Mouse (Mus musculus) adrenal gland, postnatal 25 days (tissue): ENCODE results near the gene Dpagt1. TPM values are rescaled to one million over a fixed set of nuclear protein-coding genes. Genes with fewer than 3 reads are reported as not detected.
A peak's percentile ranks its signal among the peaks of the same experiment; 100 is the strongest.
"Not testable (repeated sequence)": the region's sequence is repeated elsewhere in the genome, so short reads cannot be mapped to it uniquely, and the experiment has no call there.

Source experiments
- DNase-seq: peaks from one replicate; pipeline ENCODE4 v3.0.0; 2021; ENCODE audit warnings: mixed read lengths
- total RNA-seq: library from RNA; stranded (reverse); gene quantifications from 2 replicates; pipeline ENCODE4 v1.2.3, GENCODE M21; 2021

Gene Dpagt1
- total RNA-seq, 1 experiment from 2014 or later, result 34.5 TPM

DNA sequence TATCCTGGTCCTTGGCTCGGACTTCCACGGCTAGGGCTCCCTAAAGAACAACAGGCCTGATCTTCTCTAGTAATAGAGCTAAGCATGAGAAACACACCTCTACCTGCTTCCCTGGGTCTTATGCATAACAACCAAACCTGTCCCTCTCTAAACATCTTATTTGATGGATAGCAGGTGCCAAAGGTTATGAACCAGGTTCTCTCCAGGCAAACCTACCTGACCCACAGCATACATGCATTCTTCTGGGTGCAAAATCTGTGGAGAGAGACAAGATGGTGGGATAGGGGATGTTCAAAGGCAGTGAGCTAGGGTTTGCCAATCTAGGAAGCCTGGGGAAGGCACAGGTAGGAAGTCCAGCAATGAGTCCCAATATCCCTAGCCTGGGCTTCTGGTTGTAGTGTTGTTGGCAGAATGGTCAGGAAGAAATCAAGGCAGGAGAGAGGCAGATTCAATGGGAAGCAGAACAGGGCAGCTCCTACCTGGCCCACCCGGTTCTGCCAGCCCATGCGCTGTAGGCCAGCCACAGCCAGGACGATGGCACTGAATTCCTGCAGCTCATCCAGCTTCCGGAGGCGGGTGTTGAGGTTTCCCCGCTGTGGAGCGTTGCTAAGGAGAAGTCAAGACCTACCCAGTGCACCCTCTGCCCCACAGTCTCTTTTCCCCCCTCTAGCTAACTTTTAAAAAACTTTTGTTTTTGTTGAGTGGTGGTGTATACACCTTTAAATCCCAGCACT, 11.8 kb downstream of the Dpagt1 start:
- no peak for DNase-seq

DNA sequence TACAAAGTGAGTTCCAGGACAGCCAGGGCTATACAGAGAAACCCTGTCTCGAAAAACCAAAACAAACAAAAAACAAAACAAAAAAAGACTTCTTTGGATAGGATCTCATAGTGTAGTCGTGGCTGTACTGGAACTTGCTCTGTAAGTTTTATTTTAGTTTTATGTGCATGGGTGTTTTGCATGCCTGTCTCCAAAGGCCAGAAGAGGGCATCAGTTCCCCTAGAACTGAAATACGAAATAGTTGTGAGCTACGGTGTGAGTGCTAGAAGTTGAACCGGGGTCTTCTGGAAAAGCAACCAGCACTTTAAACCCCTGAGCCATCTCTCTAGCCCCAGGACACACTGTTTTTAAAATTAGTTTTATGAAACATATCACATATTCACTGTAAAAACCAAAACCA, 12.8 kb downstream of the Dpagt1 start:
- no peak for DNase-seq

DNA sequence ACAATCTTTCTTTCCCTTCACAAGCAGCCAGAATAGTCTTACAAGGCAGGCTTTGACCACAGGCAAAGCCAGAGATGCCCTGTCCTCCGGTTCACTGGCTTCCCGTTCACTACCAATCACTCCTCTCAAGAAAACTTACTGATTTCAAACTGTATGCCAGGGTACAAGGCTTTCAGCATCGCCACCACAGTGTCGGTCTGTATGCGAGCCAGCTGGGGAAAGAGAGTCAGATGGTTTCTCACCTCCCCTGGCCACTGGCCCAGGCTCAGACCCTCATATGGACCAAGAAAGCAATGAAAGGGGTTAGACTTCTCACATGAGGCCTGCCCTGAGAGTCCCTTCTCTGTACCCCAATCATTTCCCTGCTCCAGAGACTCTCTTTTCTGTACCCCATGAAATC, 15.7 kb downstream of the Dpagt1 start:
- no peak for DNase-seq

DNA sequence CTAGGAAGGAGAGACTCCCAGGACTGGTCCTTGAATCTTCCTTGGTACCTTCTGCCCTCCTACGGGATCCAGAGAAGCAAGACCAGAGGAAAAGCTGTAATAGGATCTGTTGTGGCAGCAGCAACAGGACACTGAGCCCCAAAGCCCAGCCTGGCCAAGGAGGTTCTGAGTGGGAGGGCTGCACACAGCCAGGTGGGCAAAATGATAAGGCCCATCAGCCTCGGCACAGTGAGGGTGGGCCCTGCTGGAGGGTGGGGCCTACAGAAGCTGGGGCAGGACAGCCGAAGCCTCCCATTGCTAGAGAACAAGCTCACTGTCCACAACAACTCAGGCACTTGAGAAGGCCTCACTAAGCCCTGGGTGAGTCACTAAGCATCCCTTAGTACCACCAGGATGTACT, 16.4 kb downstream of the Dpagt1 start:
- DNase-seq, result no peak

DNA sequence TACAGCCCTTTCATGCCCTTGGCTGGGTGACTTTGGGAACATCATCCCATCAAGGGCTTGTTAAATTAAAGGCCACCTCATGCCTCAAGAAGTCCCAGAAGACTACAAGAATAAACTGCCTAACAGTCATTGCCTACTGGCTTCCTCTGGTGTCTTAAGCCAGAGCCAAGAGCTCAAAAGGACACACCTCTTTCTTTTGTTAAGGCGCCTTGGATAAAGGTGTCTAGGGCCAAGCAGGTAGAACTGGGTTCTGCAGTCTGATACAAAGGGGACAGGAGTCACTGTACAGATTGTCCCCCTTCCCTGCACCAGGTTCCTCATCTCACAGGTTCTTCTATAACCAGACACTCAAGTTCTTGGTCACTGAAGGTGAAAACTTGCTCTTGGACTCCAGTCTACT, 16.8 kb downstream of the Dpagt1 start:
- DNase-seq, result no peak

DNA sequence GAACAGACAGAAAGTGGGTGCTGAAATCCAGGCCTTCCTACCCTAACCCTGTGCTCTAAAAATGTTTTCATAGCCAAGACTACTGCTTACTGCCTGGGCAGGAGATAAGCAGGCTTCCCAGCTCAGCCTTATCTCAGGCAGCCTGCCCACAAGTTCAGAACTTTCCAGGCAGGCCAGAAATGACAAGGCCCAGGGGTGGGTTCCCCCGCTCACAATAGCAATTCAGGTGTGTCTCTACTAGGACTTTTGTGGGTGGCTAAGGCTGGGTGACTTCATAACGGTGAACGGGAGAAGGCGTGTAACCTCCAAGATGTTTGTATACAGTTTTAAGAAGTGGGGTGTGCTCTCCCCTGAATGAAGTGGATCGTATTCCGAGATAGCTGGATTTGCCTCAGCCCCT, 17.5 kb downstream of the Dpagt1 start:
- DNase-seq, result no peak

DNA sequence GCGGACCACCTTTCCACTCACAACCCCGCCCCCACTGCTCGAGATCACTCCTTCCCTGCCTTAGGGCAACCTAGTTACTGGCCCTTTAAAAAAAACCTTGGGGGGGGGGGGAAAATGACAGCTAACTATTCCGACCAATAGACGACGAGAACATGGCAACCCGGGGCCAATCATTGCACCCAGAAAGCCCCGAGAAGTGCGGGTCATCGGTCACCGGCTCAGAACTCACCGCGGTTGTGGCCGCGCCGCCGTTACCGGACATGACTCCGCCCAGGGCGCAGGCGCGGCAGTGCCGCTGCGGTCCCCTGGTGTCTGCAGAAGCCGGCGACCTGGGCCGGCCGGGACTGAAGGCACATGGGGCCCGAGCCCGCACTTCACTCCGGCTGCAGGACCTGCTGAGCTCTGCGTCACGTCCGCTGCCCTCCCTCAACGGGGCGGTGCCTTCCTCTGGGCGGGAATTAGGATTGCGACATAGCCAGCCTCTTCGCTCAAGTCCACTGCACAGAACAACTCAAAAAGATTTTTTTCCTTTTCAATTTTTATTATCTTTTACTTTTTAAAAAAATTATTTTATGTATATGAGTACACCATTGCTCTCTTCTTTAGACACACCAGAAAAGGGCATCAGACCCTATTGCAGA, 18.1 kb downstream of the Dpagt1 start, which contains the start of gene Hmbs:
TSS of gene Hmbs (minus strand) at position 448 of the 641 bp plus-strand sequence.
- DNase-seq, result peak; percentile 89

DNA sequence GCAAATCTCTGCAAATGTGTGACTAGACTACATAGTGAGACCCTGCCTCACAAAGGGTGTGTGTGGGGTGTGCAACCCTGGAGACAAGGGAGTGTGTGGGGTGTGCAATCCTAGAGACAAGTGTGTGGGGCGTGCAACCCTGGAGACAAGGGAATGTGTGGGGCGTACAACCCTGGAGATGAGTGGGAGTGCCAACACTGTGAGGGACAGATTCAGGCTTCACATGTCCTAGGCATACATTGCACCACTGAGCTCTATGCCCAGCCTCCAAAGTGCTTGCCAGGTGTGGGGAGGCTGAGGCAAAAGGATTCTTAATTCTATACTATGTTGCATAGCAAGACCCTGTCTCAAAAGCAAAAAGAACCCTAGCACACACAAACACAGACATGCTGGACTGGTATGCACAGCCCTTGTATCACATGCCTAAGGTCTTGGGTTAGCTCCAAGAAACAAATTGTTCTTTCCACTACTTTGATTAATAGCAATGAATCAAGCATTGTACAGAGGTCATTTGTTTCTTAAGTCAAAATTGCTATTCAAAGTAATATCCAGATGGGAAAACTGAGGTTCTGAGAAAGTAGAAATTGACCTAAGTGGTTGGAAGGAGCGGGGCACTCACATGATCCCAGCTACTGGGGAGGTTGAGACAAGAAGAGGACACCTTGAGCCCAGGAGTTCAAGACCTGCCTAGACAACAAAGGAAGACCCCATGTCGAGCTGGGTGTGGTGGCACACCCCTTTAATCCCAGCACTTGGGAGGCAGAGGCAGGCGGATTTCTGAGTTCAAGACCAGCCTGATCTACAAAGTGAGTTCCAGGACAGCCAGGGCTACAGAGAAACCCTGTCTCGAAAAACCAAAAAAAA, 20.0 kb downstream of the Dpagt1 start:
- DNase-seq, result no peak

DNA sequence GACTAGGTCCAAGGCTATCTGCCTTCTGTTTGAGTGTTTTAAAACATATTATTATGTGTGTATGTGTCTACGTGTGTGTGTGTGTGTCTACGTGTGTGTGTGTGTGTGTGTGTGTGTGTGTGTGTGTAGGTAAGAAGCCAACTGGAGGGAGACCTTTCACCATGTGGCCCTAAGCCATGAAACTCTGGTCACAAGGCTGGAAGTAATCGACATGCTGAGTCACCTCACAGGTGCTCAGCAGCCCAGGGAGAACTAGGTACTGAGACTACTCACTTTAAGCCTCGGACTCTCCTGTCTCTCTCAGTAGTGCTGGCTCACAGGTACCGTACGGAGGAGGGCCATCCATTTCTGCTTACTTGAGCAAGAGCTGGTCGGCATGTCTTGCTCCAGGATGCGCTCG, 21.3 kb downstream of the Dpagt1 start:
- no peak for DNase-seq

DNA sequence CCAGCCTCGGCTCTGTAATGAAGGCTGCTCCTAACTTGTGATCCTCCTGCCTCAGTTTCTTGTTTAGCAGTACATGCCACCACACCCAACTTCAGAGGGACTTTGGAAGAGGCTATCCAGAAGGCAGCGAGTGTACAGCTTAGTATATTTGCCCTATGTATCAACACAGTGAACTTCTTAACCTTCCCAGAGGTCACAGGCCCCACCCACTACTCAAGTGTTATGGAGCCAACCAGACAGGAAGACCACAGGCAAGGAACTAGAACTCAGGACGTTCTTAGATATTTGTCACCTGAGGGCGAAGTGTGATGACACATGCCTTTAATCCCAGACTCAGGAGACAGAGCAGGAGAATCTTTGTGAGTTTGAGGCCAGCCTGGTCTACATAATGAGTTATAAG, 21.8 kb downstream of the Dpagt1 start:
- no peak for DNase-seq

DNA sequence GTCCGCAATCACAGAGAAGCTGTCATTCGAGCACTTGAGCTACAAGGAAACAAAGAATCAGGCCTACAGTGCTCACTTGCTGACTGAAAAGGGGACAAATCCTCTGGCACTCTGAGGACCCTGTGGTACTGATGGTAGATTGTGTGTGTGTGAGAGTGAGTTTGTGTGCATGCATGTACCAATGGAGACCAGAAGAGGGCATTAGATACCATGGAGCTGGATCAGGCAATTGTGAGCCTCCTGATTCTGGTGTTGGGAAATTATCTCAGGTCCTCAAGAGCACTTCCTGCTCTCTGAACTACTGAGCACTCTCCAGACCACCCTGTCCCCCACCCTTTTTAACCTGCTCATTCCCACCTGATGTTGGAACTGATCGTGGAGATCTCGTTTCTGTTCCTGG, 22.7 kb downstream of the Dpagt1 start:
- no peak for DNase-seq

DNA sequence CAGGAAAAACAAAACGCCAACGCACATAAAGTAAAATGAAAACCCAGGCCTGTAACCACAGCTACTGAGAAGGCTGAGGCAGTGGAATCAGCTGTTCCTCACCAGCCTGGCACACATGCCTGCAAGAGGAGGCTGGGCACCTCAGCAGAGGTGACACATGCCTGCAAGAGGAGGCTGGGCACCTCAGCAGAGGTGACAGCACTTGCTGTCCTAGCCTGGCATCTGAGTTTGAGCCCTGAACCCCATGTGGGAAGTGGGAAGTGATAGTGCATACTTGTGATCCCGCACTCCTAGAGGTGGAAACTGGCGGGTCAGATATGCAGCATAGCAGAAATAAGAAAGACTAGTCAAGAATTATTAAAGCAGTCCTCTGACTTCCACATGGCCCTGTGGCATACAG, 25.6 kb downstream of the Dpagt1 start:
- DNase-seq, result no peak

DNA sequence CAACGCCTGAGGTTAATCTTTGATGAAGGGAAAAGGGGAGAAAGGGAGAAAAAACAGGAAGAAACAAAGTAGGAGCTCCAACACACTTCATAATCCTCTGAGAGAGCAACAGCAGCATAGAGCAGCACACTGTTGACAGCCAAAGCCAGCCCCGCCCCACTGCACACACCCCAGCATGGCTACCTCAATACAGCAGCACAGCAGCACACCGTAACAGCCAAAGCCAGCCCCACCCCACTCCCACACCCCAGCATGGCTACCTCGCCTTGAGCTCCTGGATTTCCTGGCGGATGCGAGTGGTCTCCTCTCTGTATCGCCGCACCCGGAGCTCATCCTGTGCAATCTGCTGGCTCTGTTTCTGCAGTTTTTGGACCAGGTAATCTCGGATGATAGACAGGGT, 26.5 kb downstream of the Dpagt1 start:
- no peak for DNase-seq

DNA sequence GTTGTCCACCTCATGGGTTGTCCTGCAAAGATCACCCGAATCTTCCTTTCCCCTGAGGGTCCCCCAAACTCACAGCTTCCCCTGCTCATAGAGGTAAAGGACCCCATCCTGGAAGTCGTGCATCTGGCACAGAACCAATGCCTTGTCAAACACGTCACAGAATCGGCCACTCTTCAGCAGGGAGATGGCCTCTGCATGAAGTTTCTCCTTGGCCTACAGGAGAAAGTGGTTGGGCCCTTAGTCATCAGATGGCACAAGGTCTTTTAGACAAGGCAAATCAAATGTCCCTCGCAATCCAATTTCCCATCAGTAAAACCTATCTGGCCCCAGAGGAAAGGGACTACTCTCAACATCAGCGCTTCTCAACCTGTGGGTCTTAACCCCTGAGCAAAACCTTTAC, 27.3 kb downstream of the Dpagt1 start:
- DNase-seq, result peak; percentile 28

DNA sequence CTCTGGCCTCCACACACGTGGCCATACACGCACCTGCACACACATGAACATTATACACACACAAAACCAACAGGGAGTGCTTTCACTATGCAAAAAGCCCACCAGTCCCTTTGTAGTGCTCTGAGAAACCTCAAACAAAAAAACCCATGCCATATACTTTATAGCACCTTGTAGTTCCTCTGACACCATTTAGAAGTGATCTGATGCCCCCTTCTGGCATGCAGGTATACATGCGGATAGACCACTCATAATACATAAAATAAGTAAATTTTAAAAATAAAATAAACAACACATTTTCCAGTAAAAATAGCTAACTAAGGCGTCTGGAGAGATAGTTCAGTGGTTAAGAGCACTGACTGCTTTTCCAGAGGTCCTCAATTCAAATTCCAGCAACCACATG, 31.4 kb downstream of the Dpagt1 start:
- DNase-seq, result no peak

DNA sequence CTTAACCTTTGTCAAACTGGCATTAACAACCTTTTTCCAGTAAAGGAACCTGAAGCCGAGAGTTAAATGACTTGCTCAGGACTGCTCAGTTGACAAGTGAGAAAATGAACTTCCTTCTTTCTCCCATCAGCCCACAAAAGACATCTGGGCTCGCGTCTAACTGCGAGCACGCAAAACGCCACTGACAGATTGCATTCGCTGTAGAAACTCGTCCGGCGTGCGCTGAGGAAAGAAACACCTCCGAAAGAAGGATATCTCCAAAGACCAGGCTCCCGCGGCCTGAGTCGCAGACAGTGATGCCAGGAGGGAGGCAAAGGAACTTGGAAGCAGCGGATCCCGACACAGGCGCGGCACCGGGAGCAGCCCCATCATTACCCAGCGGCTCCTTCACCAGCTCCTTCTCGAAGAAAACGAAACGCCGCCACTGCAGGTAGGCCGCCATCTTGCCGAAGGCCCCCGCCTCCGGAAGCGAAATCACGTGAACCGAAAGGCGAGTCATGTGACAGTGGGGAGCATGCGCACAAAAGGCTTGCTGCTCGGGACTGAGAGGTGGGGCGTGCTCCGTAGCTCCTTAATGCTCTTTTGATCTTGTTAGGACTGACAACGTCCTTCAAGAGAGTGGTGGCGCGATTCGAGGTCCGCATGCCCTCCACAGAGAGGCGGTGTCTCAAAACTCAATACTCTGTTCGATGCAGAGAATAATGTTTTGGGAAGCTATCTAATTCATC, 35.5 kb downstream of the Dpagt1 start, which contains the start of gene Vps11:
TSS of gene Vps11 (minus strand) at position 481 of the 728 bp plus-strand sequence.
- DNase-seq, result peak; percentile 94

DNA sequence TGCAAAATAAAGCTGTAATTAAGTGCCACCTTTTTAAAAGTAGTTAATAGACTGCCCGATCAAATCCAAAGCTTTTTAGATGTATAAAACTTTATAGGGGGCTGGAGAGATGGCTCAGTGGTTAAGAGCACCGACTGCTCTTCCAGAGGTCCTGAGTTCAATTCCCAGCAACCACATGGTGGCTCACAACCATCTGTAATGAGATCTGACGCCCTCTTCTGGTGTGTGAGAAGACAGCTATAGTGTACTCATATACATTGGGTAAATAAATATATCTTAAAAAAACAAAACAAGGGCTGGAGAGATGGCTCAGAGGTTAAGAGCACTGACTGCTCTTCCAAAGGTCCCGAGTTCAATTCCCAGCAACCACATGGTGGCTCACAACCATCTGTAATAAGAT, 36.1 kb downstream of the Dpagt1 start:
- not testable (repeated sequence) for DNase-seq

DNA sequence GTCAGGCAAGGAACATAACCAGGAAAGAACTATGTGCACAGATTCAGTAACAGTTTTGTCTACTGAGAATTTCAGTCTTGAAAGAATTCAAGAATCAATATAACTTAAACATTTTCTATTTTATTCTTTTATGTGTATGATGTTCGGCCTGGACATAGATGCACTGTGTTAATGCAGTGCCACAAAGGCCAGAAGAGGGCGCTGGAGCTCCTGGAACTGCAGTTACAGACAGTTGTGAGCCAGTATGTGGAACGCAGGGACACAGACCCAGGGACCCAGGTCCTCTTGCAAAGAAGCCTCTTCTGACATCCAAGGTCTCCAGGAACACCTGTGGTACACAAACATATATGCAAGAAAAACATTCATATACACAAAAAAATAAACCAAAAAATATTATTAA, 38.7 kb downstream of the Dpagt1 start:
- no peak for DNase-seq

DNA sequence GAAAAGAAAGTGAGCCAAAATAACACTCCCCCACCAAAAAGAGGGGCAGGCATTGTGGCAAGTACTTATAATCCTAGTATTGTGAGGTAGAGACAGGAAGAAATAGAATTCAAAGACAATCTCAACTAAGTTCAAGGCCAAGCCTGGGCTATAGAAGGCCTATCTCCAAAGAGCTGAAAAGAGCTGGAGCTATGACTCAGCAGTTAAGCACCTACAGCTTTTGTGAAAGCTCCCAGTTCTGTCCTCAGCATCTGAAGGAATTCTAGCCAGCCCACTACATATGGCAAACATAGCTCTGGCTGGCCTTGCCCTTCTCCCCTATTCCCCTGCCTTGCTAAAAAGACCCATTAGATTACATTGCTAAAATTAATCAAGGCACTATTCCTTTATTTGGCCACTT, 47.6 kb downstream of the Dpagt1 start:
- no peak for DNase-seq

DNA sequence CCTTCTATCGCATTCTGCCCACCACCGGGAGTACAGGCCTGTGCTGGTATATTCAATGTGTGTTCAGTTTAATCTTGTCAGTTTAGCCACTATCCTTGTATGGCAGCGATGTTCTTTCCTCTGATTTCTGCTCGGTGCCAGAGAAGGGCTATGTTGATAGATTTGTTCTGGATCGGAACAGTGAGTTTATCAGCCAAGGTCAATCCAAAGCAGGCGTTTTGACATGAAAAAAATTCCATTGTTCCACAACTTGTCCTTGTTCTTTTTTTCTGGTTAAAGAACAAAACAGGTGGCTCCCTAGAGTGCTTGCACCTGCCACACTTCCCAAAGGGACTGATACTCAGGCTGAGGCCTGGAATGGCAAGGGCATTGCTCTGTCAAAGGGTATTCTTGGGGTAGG, 50.3 kb downstream of the Dpagt1 start:
- DNase-seq, result no peak

DNA sequence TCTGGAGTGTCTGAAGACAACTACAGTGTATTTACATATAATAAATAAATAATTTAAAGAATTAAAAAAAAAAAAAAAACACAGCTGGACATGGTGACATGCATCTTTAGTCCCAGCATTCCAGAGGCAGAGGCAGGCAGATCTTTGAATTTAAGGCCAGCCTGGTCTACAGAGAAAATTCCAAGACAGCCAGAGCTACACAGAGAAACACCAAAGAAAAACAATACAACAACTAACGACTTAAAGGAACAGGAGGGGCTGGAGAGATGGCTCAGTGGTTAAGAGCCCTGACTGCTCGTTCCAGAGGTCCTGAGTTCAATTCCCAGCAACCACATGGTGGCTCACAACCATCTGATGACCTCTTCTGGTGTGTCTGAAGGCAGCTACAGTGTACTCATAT, 51.5 kb downstream of the Dpagt1 start:
- DNase-seq, result not testable (repeated sequence)

DNA sequence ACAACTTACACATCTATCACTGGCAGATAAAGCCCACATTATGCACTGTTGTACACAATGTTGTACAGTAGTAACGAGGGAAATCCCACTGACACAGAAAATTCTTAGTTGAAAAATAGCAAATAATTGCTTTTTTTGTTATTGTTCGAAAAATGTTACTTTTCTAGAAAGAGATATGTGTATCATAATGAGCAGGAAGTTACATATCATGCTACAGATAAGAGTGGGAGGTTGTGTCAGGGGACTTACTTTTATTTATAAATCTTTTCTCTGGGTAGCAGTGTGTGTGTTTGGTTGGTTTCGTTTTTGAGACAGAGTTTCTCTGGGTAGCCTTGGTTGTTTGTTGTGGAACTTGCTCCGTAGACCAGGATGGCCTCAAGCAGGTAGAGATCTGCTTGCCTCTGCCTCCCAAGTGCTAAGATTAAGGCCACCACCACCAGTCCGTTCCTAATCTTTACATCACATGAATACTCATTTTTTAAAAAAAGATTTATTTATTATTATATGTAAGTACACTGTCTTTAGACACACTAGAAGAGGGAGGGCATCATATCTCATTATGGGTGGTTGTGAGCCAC, 52.4 kb downstream of the Dpagt1 start:
- DNase-seq, result no peak
